Mouse (Mus musculus) left cerebral cortex, postnatal 25 days (tissue): Measurements from ENCODE around the gene Ggact. TPM values are rescaled to one million over a fixed set of nuclear protein-coding genes. Genes with fewer than 3 reads are reported as not detected.
A peak's percentile ranks its signal among the peaks of the same experiment; 100 is the strongest.

Experiments
- DNase-seq, 2 experiments: peaks; one replicate each; pipeline ENCODE4 v3.0.0; 2022; ENCODE audit warnings: low spot score in 2 of 2, mixed read lengths in 1 of 2
- intact Hi-C: fragments of 180-260 bp; cut with DNase I; formaldehyde crosslinking; loops from one replicate; pipeline ENCODE4 v1.15.1; 2025
- total RNA-seq, 2 experiments: library from RNA; stranded (reverse); gene quantifications; 2 replicates each; pipeline ENCODE4 v1.2.3; 2021

Ggact gene
- total RNA-seq, 2 experiments from 2014 or later, result 24.8 to 25.9 TPM

- no peak for DNase-seq
- intact Hi-C loops, result loop anchor here (1.0 to 10.0 kb wide), 3 partner anchors 366 to 652 kb away; no protein-coding TSS in a partner anchor
Measured at GRCm38 (mm10) chr14:122875636-122876035, 37.9 kb downstream of the Ggact start.

- intact Hi-C loops, result loop anchor here (10.0 kb wide), 1 partner anchor 390 kb away; no protein-coding TSS in a partner anchor
- DNase-seq, result no peak
Measured at GRCm38 (mm10) chr14:122875056-122875455, 38.5 kb downstream of the Ggact start.

DNA sequence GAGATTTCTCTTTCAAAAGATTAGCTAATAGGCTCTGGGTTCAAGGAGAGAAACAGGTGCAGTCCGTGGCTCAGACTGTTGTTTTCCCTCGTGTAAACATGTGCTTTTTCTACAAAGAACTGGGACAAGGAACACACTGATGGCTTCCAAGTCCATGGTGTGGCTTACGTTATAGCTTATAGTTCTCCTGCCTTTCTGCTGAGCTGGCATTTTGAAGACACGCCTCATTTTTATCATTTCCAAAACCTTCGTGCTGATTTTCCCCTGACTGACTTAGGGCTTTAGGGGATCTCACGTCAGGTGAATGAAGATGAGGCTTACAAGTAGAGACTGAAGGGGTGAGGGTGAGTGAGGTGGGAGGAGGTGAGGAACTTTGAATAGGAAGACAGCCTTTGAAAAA lies 40.9 kb downstream of the Ggact start:
- no peak for DNase-seq
- intact Hi-C loops, result loop anchor here (10.0 kb wide), 1 partner anchor 388 kb away; no protein-coding TSS in a partner anchor

DNA sequence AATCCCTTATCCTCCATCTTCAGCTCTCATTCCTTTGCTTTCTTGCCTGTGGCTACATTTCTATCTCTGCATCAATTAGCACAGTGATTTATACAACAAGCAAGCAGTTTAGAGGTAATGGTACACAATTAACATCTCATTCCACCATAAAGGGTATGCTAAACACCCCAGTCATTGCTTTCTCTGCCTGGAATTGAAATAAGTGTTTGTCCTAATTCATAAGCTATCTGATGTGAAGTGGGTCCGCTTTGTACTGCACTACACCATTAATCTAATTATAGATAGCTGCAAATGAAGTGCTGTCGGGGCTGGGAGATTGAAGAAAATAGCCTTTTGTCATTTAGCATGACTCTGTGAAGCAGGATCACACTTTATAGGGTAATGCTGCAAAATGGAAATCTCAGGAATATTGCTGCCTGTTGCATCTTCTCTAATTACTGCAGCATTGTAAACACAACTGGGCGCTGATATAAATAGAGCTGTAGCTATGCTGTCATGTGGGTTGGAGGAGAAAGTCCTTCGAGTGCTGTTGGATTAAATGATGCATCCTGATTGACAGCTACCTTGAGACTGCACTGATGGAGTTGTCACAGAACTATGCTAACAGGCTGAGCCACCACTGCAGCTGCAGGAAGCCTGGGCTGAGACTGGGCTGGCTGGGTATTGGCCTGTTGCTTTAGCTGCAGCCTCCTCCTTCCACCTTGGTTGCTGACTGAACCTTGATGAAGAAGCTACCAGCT lies 41.5 kb downstream of the Ggact start:
- intact Hi-C loops, result loop anchor here (10.0 kb wide), 1 partner anchor 387 kb away; no protein-coding TSS in a partner anchor

GRCm38 (mm10) chr14:122869831-122870230 lies 43.7 kb downstream of the Ggact start:
- intact Hi-C loops, result loop anchor here (10.0 kb wide), 1 partner anchor 385 kb away; no protein-coding TSS in a partner anchor
- DNase-seq, result no peak

More for the DNA sequence above, 41.5 kb downstream of the Ggact start:
- DNase-seq, result no peak

DNA sequence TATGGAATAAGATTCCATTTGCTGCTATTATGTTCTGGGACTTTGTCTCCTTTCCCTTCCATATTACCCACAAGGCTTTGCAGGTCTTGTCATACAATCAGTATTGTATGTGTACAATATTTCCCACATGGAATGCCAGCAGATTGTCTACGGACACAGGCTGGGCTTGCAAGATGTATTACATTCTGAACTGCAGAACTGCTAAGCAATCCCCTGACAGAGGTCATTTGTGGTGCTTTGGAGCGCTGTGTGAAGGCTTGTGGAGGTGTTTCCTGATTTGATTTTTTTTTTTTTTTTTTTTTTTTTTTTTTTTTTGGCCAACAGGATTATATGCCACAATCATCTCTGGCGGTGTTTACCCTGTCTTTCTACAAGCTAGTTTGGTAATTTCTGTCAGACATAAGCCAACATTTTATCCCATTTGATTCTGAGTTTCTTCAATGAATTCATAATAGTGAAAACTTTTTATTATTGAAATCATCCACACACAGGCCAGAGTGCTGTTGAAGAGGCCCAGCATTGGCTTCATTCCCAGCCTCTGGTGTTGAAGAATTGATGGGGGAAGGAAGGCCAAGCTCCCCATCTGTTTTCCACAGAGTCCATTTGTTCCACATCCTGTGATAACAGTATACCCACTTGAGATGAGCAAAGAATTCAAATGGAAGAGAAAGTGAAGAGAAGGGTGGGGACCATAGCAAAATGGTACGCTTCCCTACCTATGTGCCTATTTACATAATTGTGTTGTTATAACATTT lies 45.8 kb downstream of the Ggact start:
- intact Hi-C loops, result no loop called here
- peak in 1 of 2 experiments; percentile 21 for DNase-seq

- intact Hi-C loops, result no loop called here
Measured at GRCm38 (mm10) chr14:122865462-122866129, 48.0 kb downstream of the Ggact start.

GRCm38 (mm10) chr14:122862623-122863022 lies 50.9 kb downstream of the Ggact start:
- peak in 1 of 2 experiments; percentile 20 for DNase-seq
- intact Hi-C loops, result no loop called here

More at GRCm38 (mm10) chr14:122865462-122866129, 48.0 kb downstream of the Ggact start:
- no peak for DNase-seq

- intact Hi-C loops, result no loop called here
- DNase-seq, result no peak
Measured at GRCm38 (mm10) chr14:122859792-122860191, 53.8 kb downstream of the Ggact start.

GRCm38 (mm10) chr14:122852506-122853057 lies 61.0 kb downstream of the Ggact start:
- intact Hi-C loops, result no loop called here
- DNase-seq, result no peak

GRCm38 (mm10) chr14:122837018-122837417 lies 76.5 kb downstream of the Ggact start:
- intact Hi-C loops, result no loop called here
- DNase-seq, result no peak

DNA sequence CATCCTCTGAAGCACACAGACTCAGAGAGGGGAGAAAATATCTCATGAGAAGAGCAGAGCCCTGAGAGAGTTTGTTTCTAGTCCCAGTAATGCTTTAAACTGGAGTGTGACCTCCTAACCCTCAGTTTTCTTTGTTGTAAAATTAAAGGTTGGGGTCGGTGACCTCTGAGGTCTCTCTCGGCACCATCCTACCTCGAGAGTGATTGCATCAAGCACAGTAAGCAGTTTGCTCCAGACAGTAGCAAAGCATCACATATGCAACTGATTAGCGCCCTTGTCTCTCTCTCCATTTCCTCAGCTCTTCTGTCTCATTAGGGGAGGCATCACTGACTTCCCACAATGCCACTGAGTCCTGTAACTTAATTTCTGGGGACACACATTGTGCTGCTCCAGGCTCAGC lies 77.3 kb downstream of the Ggact start:
- intact Hi-C loops, result no loop called here

GRCm38 (mm10) chr14:122835487-122836190 lies 77.9 kb downstream of the Ggact start:
- DNase-seq, result no peak
- intact Hi-C loops, result no loop called here

More for the DNA sequence above, 77.3 kb downstream of the Ggact start:
- no peak for DNase-seq

DNA sequence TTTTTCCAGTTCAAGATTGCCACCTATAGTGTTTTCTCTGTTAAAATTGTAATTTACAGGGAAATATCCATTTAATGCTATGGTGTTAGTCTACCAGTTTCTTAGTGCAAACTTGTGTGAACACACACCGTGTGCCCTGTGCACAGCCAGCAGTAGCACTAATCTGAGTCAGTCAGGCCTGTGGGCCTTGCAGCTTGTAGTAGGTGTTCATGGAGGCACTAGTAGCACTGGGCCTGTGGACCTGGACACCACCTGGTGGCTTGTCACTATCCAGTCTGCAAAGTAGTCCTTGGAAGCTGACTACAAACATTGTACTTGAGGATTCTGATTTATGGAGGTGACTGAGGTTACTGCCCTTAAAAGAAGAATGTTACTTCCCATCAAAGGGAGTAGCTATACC lies 78.8 kb downstream of the Ggact start:
- DNase-seq, result no peak
- intact Hi-C loops, result no loop called here

GRCm38 (mm10) chr14:122833666-122834065 lies 79.9 kb downstream of the Ggact start:
- DNase-seq, result no peak
- intact Hi-C loops, result no loop called here

GRCm38 (mm10) chr14:122830433-122830832 lies 83.1 kb downstream of the Ggact start:
- DNase-seq, result no peak
- intact Hi-C loops, result no loop called here

GRCm38 (mm10) chr14:122825464-122825863 lies 88.1 kb downstream of the Ggact start:
- DNase-seq, result no peak
- intact Hi-C loops, result no loop called here

DNA sequence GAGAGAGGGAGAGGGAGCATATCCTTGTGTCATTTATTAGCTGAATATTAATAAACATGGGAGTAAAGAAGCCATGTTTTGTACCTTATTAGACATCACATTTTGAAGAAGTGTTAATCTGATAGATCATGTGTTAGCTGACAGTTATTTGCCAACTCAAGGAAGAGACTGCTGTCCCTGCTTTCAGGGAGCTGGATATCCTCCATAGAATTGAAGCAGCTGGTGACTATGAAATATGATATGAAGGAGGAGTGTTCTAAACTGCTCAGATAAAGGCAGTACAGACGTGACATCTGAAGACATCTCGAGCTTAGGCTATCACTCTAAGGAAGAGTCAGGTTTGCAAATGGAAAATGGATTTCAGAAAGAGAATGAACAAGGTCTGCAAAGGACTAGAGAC lies 89.8 kb downstream of the Ggact start:
- no peak for DNase-seq
- intact Hi-C loops, result no loop called here

- intact Hi-C loops, result no loop called here
- DNase-seq, result no peak
Measured at GRCm38 (mm10) chr14:122821002-122821401, 92.6 kb downstream of the Ggact start.
